Mouse (Mus musculus) CH12.LX (cell line): ENCODE measurements at regions not wholly inside any gene's neighbourhood (a gene's known extent, or its start where the extent isn't known, plus 50 kb on each side); places are given as distances from the start of the nearest gene placed in this dataset.

Experiments
- CTCF ChIP-seq, 2 experiments: IDR thresholded peaks in 1 of 2; conservative IDR thresholded peaks in 1 of 2; 2 replicates each; pipeline ENCODE4 v1.5.1; 2011 to 2012; ENCODE audit warnings: low read depth in 2 of 2, low read length in 2 of 2, improper control_type of control experiment in 1 of 2, inconsistent platforms in 1 of 2, mild to moderate bottlenecking in 1 of 2, moderate library complexity in 1 of 2
- ETS1 ChIP-seq: conservative IDR thresholded peaks from 2 replicates; pipeline ENCODE4 v1.6.1; 2012; ENCODE audit warnings: low read depth, mild to moderate bottlenecking, inconsistent platforms, low read length, improper control_type of control experiment, moderate library complexity
- HCFC1 ChIP-seq: IDR thresholded peaks from 2 replicates; pipeline ENCODE4 v1.6.1; 2012; ENCODE audit warnings: low read depth, mild to moderate bottlenecking, inconsistent platforms, low read length, improper control_type of control experiment
- JUN ChIP-seq: IDR thresholded peaks from 2 replicates; pipeline ENCODE4 v1.6.1; 2011; ENCODE audit warnings: low read depth, mild to moderate bottlenecking, low read length, improper control_type of control experiment, moderate library complexity; ENCODE audit not compliant: insufficient read depth
- MAX ChIP-seq: IDR thresholded peaks from 2 replicates; pipeline ENCODE4 v1.6.1; 2011; ENCODE audit warnings: low read length, improper control_type of control experiment
- MAZ ChIP-seq: IDR thresholded peaks from 2 replicates; pipeline ENCODE4 v1.6.1; 2012; ENCODE audit warnings: low read depth, mild to moderate bottlenecking, inconsistent platforms, low read length, improper control_type of control experiment, moderate library complexity
- POLR2A ChIP-seq: IDR thresholded peaks from 2 replicates; pipeline ENCODE4 v1.6.1; 2011; ENCODE audit warnings: low read depth, mild to moderate bottlenecking, improper control_type of control experiment, low read length
- SIN3A ChIP-seq: IDR thresholded peaks from 2 replicates; pipeline ENCODE4 v1.6.1; 2012; ENCODE audit warnings: low read length, improper control_type of control experiment, inconsistent platforms

DNA sequence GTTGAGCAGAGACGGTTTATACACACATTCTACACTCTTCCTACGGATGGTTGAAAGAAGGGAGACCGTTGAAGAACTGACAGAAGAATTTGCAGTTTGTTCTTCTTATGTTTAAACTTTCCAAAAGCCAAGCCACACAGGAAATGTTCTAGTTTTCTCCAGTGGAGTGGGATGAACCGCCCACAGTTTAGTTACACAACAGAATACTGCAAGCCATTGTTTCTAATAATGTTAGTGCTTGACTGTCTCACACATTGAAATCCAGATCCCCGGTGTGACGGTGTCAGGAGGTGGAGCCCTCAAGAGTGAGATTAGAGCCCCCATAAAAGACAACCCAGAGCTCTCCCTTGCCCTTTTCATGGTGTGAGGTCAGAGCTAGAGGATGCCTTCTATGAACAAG lies 146.8 kb downstream of the Vrk1 start:
- no peak for TF ChIP-seq MAX
- no peak for TF ChIP-seq CTCF (conservative IDR thresholded peaks at IDR 0.05 in 1 of 2, IDR thresholded peaks at IDR 0.05 in 1 of 2; ENCODE audit: low read depth in 2 of 2, low read length in 2 of 2)
- TF ChIP-seq SIN3A: no peak
- TF ChIP-seq POLR2A: no peak
- no peak for TF ChIP-seq HCFC1
- no peak for TF ChIP-seq MAZ
- no peak for TF ChIP-seq ETS1
- no peak for TF ChIP-seq JUN
